Mouse (Mus musculus) lung, postnatal 0 days (tissue): ENCODE results near the gene Mllt3. TPM values are rescaled to one million over a fixed set of nuclear protein-coding genes. Genes with fewer than 3 reads are reported as not detected.

ENCODE experiments used
- ATAC-seq: fragments of 200-750 bp; cut with Nextera tagmentation; 2 replicates; pipeline ENCODE4 v1.8.0; 2017; ENCODE audit warnings: moderate library complexity
- DNase-seq: peaks from one replicate; pipeline ENCODE4 v3.0.0-alpha.2; 2016; ENCODE audit warnings: low spot score
- H3K27ac ChIP-seq: fragments of 300-500 bp; sonication (generic); 2 replicates; pipeline ENCODE4 v1.5.1; 2014; ENCODE audit warnings: antibody characterized with exemption, mild to moderate bottlenecking, low read length, mixed read lengths
- H3K27me3 ChIP-seq: fragments of 300-500 bp; sonication (generic); replicated peaks from 2 replicates; pipeline ENCODE4 v1.6.1; 2014; ENCODE audit warnings: low read length, mixed read lengths; ENCODE audit not compliant: insufficient read depth
- H3K36me3 ChIP-seq: fragments of 300-500 bp; sonication (generic); 2 replicates; pipeline ENCODE4 v1.6.1; 2014; ENCODE audit warnings: low read length, mixed read lengths; ENCODE audit not compliant: insufficient read depth
- H3K4me1 ChIP-seq: fragments of 300-500 bp; sonication (generic); 2 replicates; pipeline ENCODE4 v1.6.1; 2014; ENCODE audit warnings: antibody characterized with exemption, low read depth, low read length, mixed read lengths; ENCODE audit not compliant: insufficient read depth
- H3K4me2 ChIP-seq: fragments of 300-500 bp; sonication (generic); replicated peaks from 2 replicates; pipeline ENCODE4 v1.6.1; 2014; ENCODE audit warnings: low read depth, mild to moderate bottlenecking, low read length, moderate library complexity, mixed read lengths
- H3K4me3 ChIP-seq: fragments of 300-500 bp; sonication (generic); 2 replicates; pipeline ENCODE4 v1.5.1; 2014; ENCODE audit warnings: low read depth, low read length
- H3K9ac ChIP-seq: fragments of 300-500 bp; sonication (generic); replicated peaks from 2 replicates; pipeline ENCODE4 v1.6.1; 2014; ENCODE audit warnings: low read depth, mild to moderate bottlenecking
- H3K9me3 ChIP-seq: fragments of 300-500 bp; sonication (generic); 2 replicates; pipeline ENCODE4 v1.6.1; 2016; ENCODE audit warnings: low read length, mixed read lengths
- CTCF ChIP-seq: IDR thresholded peaks from 2 replicates; pipeline ENCODE4 v1.5.1; 2016; ENCODE audit warnings: antibody characterized with exemption, mild to moderate bottlenecking
- EP300 ChIP-seq: IDR thresholded peaks from 2 replicates; pipeline ENCODE4 v1.6.1; 2016; ENCODE audit warnings: antibody characterized with exemption, mild to moderate bottlenecking, control low read depth
- WGBS: fragments of 180-500 bp; shearing (Covaris S2); extraction: QIAGEN DNeasy Blood & Tissue Kit; methylation state at CpG from one replicate; pipeline ENCODE4 v1.1.7; 2014; 5-methylcytosine and 5-hydroxymethylcytosine counted together
- polyA plus RNA-seq: library from polyadenylated mRNA; unstranded; fragments of >200 nt; fragmentation: Nextera tagmentation; extraction: Ambion mirVana; gene quantifications from 2 replicates; pipeline ENCODE4 v1.2.1, GENCODE M21; 2015

The Mllt3 gene
- polyA plus RNA-seq, 1 experiment from 2014 or later = 32.7 TPM

GRCm38 (mm10) chr4:87835191-87835590, 198.0 kb downstream of the Mllt3 start:
- H3K9ac ChIP-seq = no peak overlapping the region
- H3K27me3 ChIP-seq = no peaks in the 10 kb centered on the region
- no peaks in the 10 kb centered on the region for H3K9me3 ChIP-seq
- H3K4me3 ChIP-seq = no peak overlapping the region
- DNase-seq (no peak), ATAC-seq (no peak)
- 69% methylated on average over 6 of the region's 6 CpGs for WGBS
- TF ChIP-seq EP300 (no peak), CTCF (no peak)
- H3K4me2 ChIP-seq = no peak overlapping the region
- no peaks in the 10 kb centered on the region for H3K36me3 ChIP-seq
- no peak overlapping the region for H3K27ac ChIP-seq
- no peaks in the 10 kb centered on the region for H3K4me1 ChIP-seq

- no peak overlapping the region for H3K4me3 ChIP-seq
- H3K9ac ChIP-seq = no peak overlapping the region
- WGBS = 49% methylated on average over 2 of the region's 2 CpGs
- H3K9me3 ChIP-seq = no peaks in the 10 kb centered on the region
- no peaks in the 10 kb centered on the region for H3K36me3 ChIP-seq
- H3K27ac ChIP-seq = no peak overlapping the region
- no peak for TF ChIP-seq EP300
- TF ChIP-seq CTCF = no peak
- DNase-seq = no peak
- no peak for ATAC-seq
- H3K27me3 ChIP-seq = no peaks in the 10 kb centered on the region
- H3K4me2 ChIP-seq = no peak overlapping the region
- no peaks in the 10 kb centered on the region for H3K4me1 ChIP-seq
Measured at GRCm38 (mm10) chr4:87834310-87834709, 198.9 kb downstream of the Mllt3 start.

GRCm38 (mm10) chr4:87830794-87831306, 202.3 kb downstream of the Mllt3 start:
- 79% methylated on average over 6 of the region's 6 CpGs for WGBS
- no peak for ATAC-seq
- H3K9me3 ChIP-seq = no peaks in the 10 kb centered on the region
- TF ChIP-seq EP300 (no peak), CTCF (no peak)
- H3K9ac ChIP-seq = no peak overlapping the region
- no peak overlapping the region for H3K27ac ChIP-seq
- H3K4me3 ChIP-seq = no peak overlapping the region
- no peaks in the 10 kb centered on the region for H3K27me3 ChIP-seq
- DNase-seq = no peak
- no peaks in the 10 kb centered on the region for H3K36me3 ChIP-seq
- H3K4me2 ChIP-seq = no peak overlapping the region
- no peaks in the 10 kb centered on the region for H3K4me1 ChIP-seq

- WGBS = 74% methylated on average over 5 of the region's 5 CpGs
- no peak for ATAC-seq
- Histone ChIP-seq H3K36me3 (no peaks in the 10 kb centered on the region), H3K27ac (no peak overlapping the region), H3K4me2 (no peak overlapping the region), H3K9ac (no peak overlapping the region), H3K27me3 (no peaks in the 10 kb centered on the region), H3K9me3 (no peaks in the 10 kb centered on the region), H3K4me1 (no peaks in the 10 kb centered on the region), H3K4me3 (no peak overlapping the region)
- TF ChIP-seq EP300 = no peak
- TF ChIP-seq CTCF = no peak
- no peak for DNase-seq
Measured at GRCm38 (mm10) chr4:87829426-87830063, 203.6 kb downstream of the Mllt3 start.

- Histone ChIP-seq H3K4me2 (no peak overlapping the region), H3K27me3 (no peaks in the 10 kb centered on the region), H3K9me3 (no peaks in the 10 kb centered on the region), H3K4me1 (peaks cover 4% of the 10 kb centered on the region; the same call in 1 of the 2 replicates), H3K27ac (no peak overlapping the region), H3K4me3 (no peak overlapping the region), H3K9ac (no peak overlapping the region), H3K36me3 (no peaks in the 10 kb centered on the region)
- TF ChIP-seq CTCF (no peak), EP300 (no peak)
- ATAC-seq = no peak
- WGBS = 87% methylated on average over 5 of the region's 5 CpGs
- DNase-seq = no peak
Measured at GRCm38 (mm10) chr4:87826336-87826735, 206.8 kb downstream of the Mllt3 start.

- no peaks in the 10 kb centered on the region for H3K9me3 ChIP-seq
- peak; percentile 84 for ATAC-seq
- peaks cover 4% of the 10 kb centered on the region; the same call in 1 of the 2 replicates for H3K4me1 ChIP-seq
- H3K4me3 ChIP-seq = no peak overlapping the region
- peak overlapping the region; percentile 25; the same call in 1 of the 2 replicates for H3K4me2 ChIP-seq
- TF ChIP-seq EP300 (0 out of 2 replicates have a peak, but pooled peaks have one; percentile 9), CTCF (no peak)
- H3K27me3 ChIP-seq = no peaks in the 10 kb centered on the region
- no peaks in the 10 kb centered on the region for H3K36me3 ChIP-seq
- no peak overlapping the region for H3K27ac ChIP-seq
- H3K9ac ChIP-seq = no peak overlapping the region
- 23% methylated on average over 3 of the region's 3 CpGs for WGBS
- peak; percentile 49 for DNase-seq
Measured at GRCm38 (mm10) chr4:87823623-87824022, 209.5 kb downstream of the Mllt3 start.
